Mouse (Mus musculus) adrenal gland (tissue): ENCODE results near the gene Iars2.

Experiments
- intact Hi-C: fragments of 180-260 bp; cut with DNase I; formaldehyde crosslinking; loops from one replicate; pipeline ENCODE4 v1.15.1; 2025

The Iars2 gene

DNA sequence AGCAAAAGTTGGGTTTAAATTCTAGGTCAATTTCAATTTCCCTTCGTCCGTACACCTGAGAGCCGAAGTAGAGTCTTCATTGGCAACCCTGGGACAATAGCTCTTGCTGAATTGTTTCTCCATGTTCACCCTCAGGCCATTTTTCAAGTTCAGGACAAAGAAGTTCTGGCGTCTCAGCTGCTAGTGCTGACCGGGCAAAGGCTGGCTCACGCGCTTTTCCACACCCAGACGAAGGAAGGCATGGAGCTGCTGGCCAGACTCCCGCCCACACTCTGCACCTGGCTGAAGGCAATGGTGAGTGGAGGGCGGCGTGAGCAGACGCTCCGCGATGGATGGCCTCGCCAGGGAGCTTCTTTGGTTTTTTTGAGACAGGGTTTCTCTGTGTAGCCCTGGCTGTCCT lies 45.9 kb downstream of the Iars2 start:
- intact Hi-C loops = no loop called here

DNA sequence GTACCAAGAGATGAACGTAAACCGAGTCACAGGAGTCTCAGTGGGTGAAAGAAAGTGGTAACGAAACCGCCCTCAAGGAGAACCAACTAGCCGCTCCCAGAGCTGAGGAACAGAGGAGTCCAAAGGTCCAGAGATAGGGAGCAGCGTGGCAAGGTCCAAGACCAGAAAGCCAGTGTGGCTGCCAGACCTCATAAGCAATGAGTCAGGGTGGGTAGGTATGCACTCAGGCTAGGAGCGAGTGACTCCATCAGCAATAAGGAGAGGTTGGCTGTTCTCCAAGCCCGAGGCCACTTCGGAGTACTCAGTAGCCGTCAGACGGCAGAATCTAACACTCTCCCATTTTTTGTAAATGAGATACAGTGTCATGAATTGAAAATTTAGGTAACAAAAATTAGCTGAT lies 46.4 kb downstream of the Iars2 start:
- intact Hi-C loops = no loop called here

DNA sequence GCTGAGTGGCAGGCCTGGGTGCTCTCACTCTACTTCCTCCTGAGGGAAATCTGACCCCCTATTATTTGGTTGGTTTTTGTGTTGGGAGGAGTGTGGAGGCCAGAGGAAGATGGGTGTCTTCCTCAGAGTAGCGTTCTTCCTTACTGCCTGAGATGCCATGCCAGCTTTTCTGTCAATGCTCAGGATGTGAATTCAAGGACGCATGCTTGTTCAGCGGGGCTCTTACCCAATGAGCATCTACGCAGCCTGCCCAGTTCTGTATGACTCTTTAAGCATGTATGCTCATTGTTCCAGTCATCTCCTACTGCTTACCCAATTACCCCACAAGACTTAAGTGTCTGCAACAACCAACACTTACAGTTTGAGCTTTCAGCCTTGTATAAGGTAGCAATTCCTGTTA lies 48.6 kb downstream of the Iars2 start:
- intact Hi-C loops = no loop called here

GRCm38 (mm10) chr1:185279288-185279687 lies 49.9 kb downstream of the Iars2 start:
- intact Hi-C loops = no loop called here

- intact Hi-C loops = no loop called here
Observed at GRCm38 (mm10) chr1:185277022-185277421, 52.2 kb downstream of the Iars2 start.

DNA sequence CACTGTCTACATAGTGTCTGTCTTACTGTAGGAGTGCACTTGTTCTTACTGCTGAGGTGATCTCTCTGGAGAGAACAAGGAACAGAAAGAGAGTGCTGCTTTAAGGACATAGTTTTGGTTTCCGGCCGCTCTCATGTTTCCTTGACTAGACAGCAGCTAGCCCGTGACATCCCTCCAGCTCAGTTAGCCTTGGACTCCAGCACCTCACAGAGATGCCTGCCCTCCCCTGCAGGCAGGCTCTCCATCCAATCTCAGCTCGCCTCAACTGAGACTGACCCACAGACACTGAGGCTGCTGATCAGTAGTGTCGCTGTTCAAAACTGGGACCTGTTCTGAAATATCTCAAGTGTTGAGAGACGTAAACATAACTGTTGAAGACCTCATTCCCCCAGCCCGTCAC lies 53.2 kb downstream of the Iars2 start:
- intact Hi-C loops = no loop called here

DNA sequence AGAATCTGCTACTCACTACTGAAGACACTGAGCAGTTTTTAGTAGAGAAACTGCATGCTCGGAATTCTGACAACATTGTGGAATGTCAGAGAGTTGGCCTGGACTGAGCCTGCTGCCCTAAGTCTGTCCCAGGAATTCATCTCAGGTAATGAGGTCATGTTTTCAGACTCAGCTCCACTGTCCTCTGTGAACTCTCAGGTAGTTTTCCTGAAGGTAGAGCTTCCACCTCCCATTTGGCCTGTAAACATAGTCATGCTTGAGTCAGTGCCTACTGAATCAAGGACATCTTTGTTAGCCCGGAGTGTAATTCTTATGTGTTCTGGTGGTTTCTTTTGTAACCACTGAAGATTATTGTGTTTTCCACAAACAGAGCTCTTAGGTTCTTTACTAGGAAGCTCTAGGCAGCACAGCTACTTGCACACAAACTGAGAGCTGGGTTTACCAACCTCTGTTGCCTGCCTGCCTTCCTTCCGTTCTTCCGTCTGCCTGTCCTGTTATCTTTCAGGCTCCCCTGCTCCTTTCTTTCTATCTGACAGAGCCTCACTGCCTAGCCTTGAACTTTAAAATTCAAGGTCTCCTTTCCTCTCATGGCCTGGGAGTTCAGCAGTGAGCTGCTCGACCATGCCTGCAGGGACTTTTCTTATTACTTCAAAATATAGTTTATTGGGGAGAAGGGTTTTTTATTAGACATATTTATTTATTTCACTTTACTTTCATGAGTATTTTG lies 54.2 kb downstream of the Iars2 start:
- intact Hi-C loops = no loop called here

DNA sequence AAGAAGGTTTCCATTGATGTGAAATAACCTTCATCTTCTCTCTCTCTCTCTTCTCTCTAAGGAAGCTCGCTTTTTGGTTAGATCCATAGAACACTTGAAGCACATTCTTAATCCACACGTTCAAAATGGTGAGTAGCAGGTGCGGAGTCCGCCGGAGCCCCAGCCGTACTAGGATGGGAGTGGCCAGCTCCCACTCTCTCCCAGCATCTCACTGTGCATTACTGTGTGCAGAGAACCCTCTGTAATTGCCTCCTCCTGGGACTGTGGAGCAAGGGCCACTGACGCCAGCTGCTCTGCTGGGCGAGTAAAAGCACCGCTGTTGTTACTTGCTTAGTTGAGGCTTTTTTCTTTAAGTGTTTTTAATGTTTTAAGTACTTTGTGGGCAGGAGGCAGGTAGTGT lies 57.8 kb downstream of the Iars2 start:
- intact Hi-C loops = no loop called here

DNA sequence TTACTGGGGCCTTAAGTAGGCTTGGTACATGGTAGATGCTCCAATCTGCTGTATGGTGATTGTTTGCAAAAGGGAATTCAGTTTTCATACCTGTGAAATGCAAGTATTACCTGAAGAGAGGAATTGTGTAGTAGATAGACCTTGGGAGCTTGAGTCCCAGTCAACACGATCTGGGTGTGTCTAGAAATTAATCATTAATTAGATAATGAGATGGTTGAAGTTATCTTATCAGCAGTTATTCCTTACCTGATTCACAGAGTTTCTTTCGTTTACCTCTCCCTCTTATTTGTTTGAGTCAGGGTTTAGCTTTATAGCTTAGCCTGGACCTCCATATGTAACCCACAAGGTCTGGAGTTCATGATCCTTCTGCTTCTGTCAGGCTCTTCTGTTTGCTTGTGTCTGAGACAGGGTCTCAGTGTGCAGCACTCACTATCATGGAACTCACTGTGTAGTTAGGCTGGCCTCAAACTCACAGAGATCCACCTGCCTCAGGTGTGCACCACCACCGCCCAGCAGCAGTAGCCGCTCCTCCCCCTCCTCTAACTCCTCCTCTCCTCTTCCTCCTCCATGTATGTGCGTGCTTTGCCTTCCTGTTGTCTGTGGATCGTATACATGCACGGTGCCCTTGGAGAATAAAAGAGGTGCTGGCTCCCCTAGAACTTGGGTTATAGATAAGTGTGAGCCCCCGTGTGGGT lies 58.6 kb downstream of the Iars2 start:
- intact Hi-C loops = no loop called here

DNA sequence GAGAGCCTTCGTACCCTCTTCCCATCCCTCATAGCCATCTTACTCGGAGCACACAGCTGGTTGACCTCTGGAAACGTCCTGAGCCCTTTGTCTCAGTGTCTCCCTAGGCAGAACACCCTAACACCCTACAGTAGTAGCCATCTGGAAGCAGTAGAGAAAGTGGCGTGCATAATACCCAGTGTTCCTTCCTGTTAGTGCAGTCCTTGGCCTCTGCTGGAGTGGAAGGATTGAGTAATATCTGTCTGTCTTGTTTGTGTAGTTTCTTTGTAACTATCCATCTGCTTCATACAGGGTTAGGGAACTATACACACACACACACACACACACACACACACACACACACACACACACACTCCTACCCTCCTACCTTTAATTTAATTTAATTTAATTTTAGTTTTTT lies 60.5 kb downstream of the Iars2 start:
- intact Hi-C loops = no loop called here

DNA sequence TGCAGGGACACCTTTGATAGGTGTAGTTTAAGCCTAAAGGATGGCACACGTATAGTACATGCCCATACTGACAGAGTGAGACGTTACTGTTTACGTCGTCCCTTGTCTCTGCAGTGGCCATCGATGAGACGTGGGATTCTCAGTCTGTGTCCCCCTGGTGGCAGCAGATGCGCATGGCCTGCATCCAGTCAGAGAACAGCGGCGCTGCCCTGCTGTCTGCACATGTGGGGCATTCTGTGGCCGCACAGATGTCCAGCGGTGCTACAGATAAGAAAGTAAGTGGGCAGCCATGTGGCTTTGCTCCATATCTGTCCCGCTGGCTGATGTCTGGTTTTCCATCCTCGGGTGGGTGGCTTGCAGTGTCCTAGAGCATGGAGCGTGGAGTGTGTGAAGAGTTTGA lies 66.6 kb downstream of the Iars2 start:
- intact Hi-C loops = no loop called here

- intact Hi-C loops = no loop called here
Observed at GRCm38 (mm10) chr1:185256753-185257152, 72.4 kb downstream of the Iars2 start.

DNA sequence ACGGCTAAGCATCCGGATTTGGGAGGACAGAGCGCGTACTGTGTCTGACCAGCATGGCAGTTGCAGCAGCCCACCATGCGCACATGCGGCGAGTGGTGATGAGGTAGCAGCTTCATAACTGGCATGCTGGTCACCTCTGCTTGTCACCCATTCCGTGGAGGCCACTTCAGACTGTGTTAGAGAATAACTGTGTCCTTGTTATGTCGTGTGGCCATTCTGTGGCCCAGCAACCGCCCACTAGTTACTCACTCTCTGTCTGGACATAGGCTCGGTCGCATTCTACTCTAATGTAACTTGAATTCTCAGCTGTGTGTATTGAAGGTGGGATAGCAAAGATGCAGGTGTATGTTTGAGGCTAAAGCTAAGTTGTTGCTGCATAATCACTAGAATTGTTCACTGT lies 73.9 kb downstream of the Iars2 start:
- intact Hi-C loops = no loop called here

- intact Hi-C loops = no loop called here
Observed at GRCm38 (mm10) chr1:185253140-185253892, 75.9 kb downstream of the Iars2 start.

DNA sequence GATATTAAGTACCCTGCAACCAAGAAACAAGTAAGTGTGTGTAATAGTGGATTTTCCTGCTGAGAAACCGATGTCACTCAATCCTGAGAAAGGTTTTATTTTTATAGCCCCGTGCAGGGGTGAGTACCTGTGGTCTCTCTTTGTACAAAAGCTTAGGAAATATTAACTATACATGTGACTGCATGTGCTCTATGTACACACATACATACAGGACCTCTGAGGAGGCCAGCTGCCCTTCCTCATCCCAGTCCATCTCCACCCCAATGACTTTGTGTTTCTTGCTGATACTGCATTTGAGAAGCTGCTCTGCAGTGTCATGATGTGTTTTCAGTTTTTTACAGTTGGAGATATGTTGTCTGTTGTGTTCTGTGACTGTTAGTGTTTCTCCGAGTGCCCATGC lies 76.8 kb downstream of the Iars2 start:
- intact Hi-C loops = no loop called here

GRCm38 (mm10) chr1:185248728-185249127 lies 80.5 kb downstream of the Iars2 start:
- intact Hi-C loops = loop anchor here (5.0 kb wide), 1 partner anchor 36 kb away; no protein-coding TSS in a partner anchor

GRCm38 (mm10) chr1:185247429-185248085 lies 81.6 kb downstream of the Iars2 start:
- intact Hi-C loops = loop anchor here (5.0 kb wide), 1 partner anchor 35 kb away; no protein-coding TSS in a partner anchor

DNA sequence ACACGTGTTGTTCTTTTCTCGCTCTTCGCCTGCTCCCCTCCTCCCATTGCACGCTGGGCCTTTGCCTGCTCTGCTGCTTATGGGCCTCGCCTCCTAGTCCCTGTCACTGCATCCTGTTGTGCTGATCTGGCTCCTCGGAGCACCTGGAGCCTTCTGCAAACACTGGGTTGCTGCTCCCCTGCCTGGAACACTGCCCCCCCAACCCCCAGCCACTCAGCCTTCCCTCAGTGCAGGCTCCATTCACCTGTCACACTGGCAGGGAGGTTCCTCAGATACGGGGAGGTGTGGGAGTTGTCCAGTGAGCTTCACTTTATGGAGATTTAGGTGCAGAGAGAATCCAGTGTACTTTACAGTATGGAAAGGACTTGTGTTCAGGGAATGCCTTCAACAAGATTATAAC lies 83.7 kb downstream of the Iars2 start:
- intact Hi-C loops = loop anchor here (5.0 kb wide), 1 partner anchor 33 kb away; no protein-coding TSS in a partner anchor

DNA sequence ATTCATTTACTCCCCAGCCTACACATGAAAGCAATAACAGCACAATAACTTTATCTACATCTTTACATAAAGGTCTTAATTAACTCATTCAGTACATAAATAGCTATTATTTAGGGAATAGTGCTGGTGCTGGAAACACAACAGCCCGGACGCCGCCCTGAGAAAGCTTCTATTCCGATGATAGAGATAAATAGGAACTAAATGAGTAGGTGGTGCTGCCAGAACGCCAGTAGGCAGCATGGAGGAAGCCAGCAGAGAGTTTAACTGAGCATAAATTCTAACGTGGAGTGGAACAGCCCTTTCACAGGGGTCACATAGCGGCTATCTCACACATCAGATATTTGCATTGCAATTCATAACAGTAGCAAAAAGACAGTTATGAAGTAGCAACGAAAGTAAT lies 86.2 kb downstream of the Iars2 start:
- intact Hi-C loops = no loop called here

GRCm38 (mm10) chr1:185236530-185236929 lies 92.7 kb downstream of the Iars2 start:
- intact Hi-C loops = no loop called here

- intact Hi-C loops = no loop called here
Observed at GRCm38 (mm10) chr1:185235837-185236236, 93.4 kb downstream of the Iars2 start.
